Mouse (Mus musculus): ENCODE measurements at regions not wholly inside any gene's neighbourhood (a gene's known extent, or its start where the extent isn't known, plus 50 kb on each side); places are given as distances from the start of the nearest gene placed in this dataset.

- no peak for DNase-seq
Measured at GRCm38 (mm10) chr9:69658276-69658675, 102.5 kb downstream of the Foxb1 start.

GRCm38 (mm10) chr9:69656053-69656452 lies 104.7 kb downstream of the Foxb1 start:
- no peak for DNase-seq

GRCm38 (mm10) chr9:69652106-69652505 lies 108.6 kb downstream of the Foxb1 start:
- DNase-seq = no peak

GRCm38 (mm10) chr9:69651608-69652007 lies 109.1 kb downstream of the Foxb1 start:
- no peak for DNase-seq

GRCm38 (mm10) chr9:69642591-69642990 lies 118.1 kb downstream of the Foxb1 start:
- no peak for DNase-seq

- peak; percentile 61 to 70 for DNase-seq
Measured at GRCm38 (mm10) chr9:69623312-69623711, 137.4 kb downstream of the Foxb1 start.

GRCm38 (mm10) chr9:69621006-69621405 lies 139.7 kb downstream of the Foxb1 start:
- DNase-seq = no peak

- no peak for DNase-seq
Measured at GRCm38 (mm10) chr9:69617328-69617727, 143.4 kb downstream of the Foxb1 start.

- DNase-seq = no peak
Measured at GRCm38 (mm10) chr9:69597472-69597871, 144.1 kb downstream of the Anxa2 start.

GRCm38 (mm10) chr9:69592329-69593062 lies 139.1 kb downstream of the Anxa2 start:
- DNase-seq = no peak

GRCm38 (mm10) chr9:69588846-69589245 lies 135.4 kb downstream of the Anxa2 start:
- DNase-seq = no peak

- no peak for DNase-seq
Measured at GRCm38 (mm10) chr9:69587096-69587495, 133.7 kb downstream of the Anxa2 start.

- peak; percentile 4 to 5 for DNase-seq
Measured at GRCm38 (mm10) chr9:69581236-69581635, 127.8 kb downstream of the Anxa2 start.

GRCm38 (mm10) chr9:69577661-69578405 lies 124.4 kb downstream of the Anxa2 start:
- DNase-seq = no peak

GRCm38 (mm10) chr9:69575386-69575785 lies 122.0 kb downstream of the Anxa2 start:
- no peak for DNase-seq

GRCm38 (mm10) chr9:69568631-69569230 lies 115.3 kb downstream of the Anxa2 start:
- no peak for DNase-seq

GRCm38 (mm10) chr9:69568222-69568621 lies 114.8 kb downstream of the Anxa2 start:
- no peak for DNase-seq

- no peak for DNase-seq
Measured at GRCm38 (mm10) chr9:69566996-69567395, 113.6 kb downstream of the Anxa2 start.

GRCm38 (mm10) chr9:69543241-69543640 lies 89.8 kb downstream of the Anxa2 start:
- no peak for DNase-seq

All from thymus, postnatal 36 days (tissue).